Mouse (Mus musculus): ENCODE data around the gene Rbbp4. TPM values are rescaled to one million over a fixed set of nuclear protein-coding genes. Genes with fewer than 3 reads are reported as not detected.

The Rbbp4 gene
- total and polyA plus RNA-seq, 2 experiments from 2014 or later, result 83.2 to 234 TPM

GRCm38 (mm10) chr4:129282786-129283185, 52.4 kb downstream of the Rbbp4 start:
- H3K27me3 ChIP-seq (ENCODE audit: insufficient read depth, low read length), result no peaks in the 10 kb centered on the region
- no peak for ATAC-seq
- no peak overlapping the region for H3K27ac ChIP-seq
- H3K4me2 ChIP-seq (ENCODE audit: low read depth, low read length), result no peak overlapping the region
- no peak for DNase-seq (ENCODE audit: low spot score)
- 68% methylated on average over 5 of the region's 5 CpGs for WGBS
- TF ChIP-seq CTCF (IDR thresholded peaks at IDR 0.05; ENCODE audit: low read depth), result no peak
- no peaks in the 10 kb centered on the region for H3K36me3 ChIP-seq (ENCODE audit: insufficient read depth, low read length)
- H3K4me1 ChIP-seq (ENCODE audit: insufficient read depth, low read length), result peaks cover 3% of the 10 kb centered on the region; the same call in 1 of the 2 replicates
- H3K4me3 ChIP-seq (ENCODE audit: low read length), result no peak overlapping the region
- H3K9ac ChIP-seq (replicated peaks; ENCODE audit: low read length), result no peak overlapping the region
- no peaks in the 10 kb centered on the region for H3K9me3 ChIP-seq (ENCODE audit: low read length)

GRCm38 (mm10) chr4:129276453-129276865, 58.7 kb downstream of the Rbbp4 start:
- H3K9ac ChIP-seq (replicated peaks; ENCODE audit: low read length), result no peak overlapping the region
- no peaks in the 10 kb centered on the region for H3K36me3 ChIP-seq (ENCODE audit: insufficient read depth, low read length)
- H3K4me2 ChIP-seq (ENCODE audit: low read depth, low read length), result no peak overlapping the region
- H3K4me1 ChIP-seq (ENCODE audit: insufficient read depth, low read length), result 0 out of 2 replicates have a peak, but pooled peaks cover 3% of the 10 kb centered on the region
- no peak overlapping the region for H3K4me3 ChIP-seq (ENCODE audit: low read length)
- no peaks in the 10 kb centered on the region for H3K9me3 ChIP-seq (ENCODE audit: low read length)
- DNase-seq (ENCODE audit: low spot score) (peak; percentile 95), ATAC-seq (peak; percentile 73)
- WGBS, result 2% methylated on average over 18 of the region's 18 CpGs
- peak; percentile 100 for TF ChIP-seq CTCF (IDR thresholded peaks at IDR 0.05; ENCODE audit: low read depth)
- H3K27ac ChIP-seq, result no peak overlapping the region
- no peaks in the 10 kb centered on the region for H3K27me3 ChIP-seq (ENCODE audit: insufficient read depth, low read length)

GRCm38 (mm10) chr4:129272756-129273046, 62.5 kb downstream of the Rbbp4 start:
- Histone ChIP-seq H3K4me3 (ENCODE audit: low read length) (no peak overlapping the region), H3K4me2 (ENCODE audit: low read depth, low read length) (no peak overlapping the region), H3K4me1 (ENCODE audit: insufficient read depth, low read length) (0 out of 2 replicates have a peak, but pooled peaks cover 3% of the 10 kb centered on the region), H3K9ac (replicated peaks; ENCODE audit: low read length) (no peak overlapping the region), H3K36me3 (ENCODE audit: insufficient read depth, low read length) (no peaks in the 10 kb centered on the region), H3K9me3 (ENCODE audit: low read length) (no peaks in the 10 kb centered on the region), H3K27ac (no peak overlapping the region), H3K27me3 (ENCODE audit: insufficient read depth, low read length) (no peaks in the 10 kb centered on the region)
- DNase-seq (ENCODE audit: low spot score) (peak; percentile 80), ATAC-seq (no peak)
- 30% methylated on average over 5 of the region's 5 CpGs for WGBS
- TF ChIP-seq CTCF (IDR thresholded peaks at IDR 0.05; ENCODE audit: low read depth), result peak; percentile 59

DNA sequence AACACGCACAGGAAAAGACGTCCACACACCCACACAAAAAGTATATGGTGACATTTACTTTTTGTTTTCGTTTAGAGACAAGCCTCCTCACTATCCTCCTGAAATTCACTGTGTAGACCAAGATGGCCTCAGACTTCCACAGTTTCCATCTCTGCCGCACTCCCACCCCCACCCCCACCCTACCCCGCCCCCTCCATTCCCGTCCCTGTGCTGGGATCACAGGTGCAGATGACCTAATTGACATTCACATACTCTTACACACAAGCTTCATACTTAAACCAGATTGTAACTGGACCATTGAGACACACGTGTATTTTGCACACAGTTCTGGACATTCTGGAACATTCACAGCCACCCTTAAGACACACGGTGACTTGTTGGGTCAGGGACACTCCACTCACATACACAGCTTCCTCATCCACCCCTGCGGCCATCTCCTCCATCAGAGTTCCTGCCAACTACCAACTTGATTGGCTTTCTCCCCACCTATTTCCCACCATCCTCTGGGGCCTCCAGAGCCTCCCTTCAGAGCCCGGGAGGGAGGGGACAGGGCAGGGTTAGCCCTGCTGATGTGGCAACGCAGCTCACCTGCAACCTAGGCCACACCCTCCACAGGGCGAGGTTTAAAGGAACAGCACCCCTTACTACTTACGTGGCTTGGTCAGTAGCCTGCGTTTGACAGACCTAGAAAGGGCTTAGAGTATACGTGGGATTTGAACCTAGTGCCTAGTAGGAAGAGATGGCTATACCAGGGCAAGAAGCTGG, 63.0 kb downstream of the Rbbp4 start:
- Histone ChIP-seq H3K27ac (no peak overlapping the region), H3K4me3 (ENCODE audit: low read length) (no peak overlapping the region), H3K36me3 (ENCODE audit: insufficient read depth, low read length) (no peaks in the 10 kb centered on the region), H3K4me2 (ENCODE audit: low read depth, low read length) (no peak overlapping the region), H3K9me3 (ENCODE audit: low read length) (no peaks in the 10 kb centered on the region), H3K27me3 (ENCODE audit: insufficient read depth, low read length) (no peaks in the 10 kb centered on the region), H3K9ac (replicated peaks; ENCODE audit: low read length) (no peak overlapping the region), H3K4me1 (ENCODE audit: insufficient read depth, low read length) (0 out of 2 replicates have a peak, but pooled peaks cover 3% of the 10 kb centered on the region)
- ATAC-seq (no peak), DNase-seq (ENCODE audit: low spot score) (no peak)
- WGBS, result 30% methylated on average over 15 of the region's 15 CpGs
- no peak for TF ChIP-seq CTCF (IDR thresholded peaks at IDR 0.05; ENCODE audit: low read depth)

- H3K4me1 ChIP-seq (ENCODE audit: insufficient read depth, low read length), result 0 out of 2 replicates have a peak, but pooled peaks cover 3% of the 10 kb centered on the region
- no peak overlapping the region for H3K4me3 ChIP-seq (ENCODE audit: low read length)
- no peak for DNase-seq (ENCODE audit: low spot score)
- no peak overlapping the region for H3K4me2 ChIP-seq (ENCODE audit: low read depth, low read length)
- no peaks in the 10 kb centered on the region for H3K9me3 ChIP-seq (ENCODE audit: low read length)
- H3K27ac ChIP-seq, result no peak overlapping the region
- no peaks in the 10 kb centered on the region for H3K27me3 ChIP-seq (ENCODE audit: insufficient read depth, low read length)
- no peaks in the 10 kb centered on the region for H3K36me3 ChIP-seq (ENCODE audit: insufficient read depth, low read length)
- no peak overlapping the region for H3K9ac ChIP-seq (replicated peaks; ENCODE audit: low read length)
- 64% methylated on average over 1 of the region's 1 CpGs for WGBS
- no peak for TF ChIP-seq CTCF (IDR thresholded peaks at IDR 0.05; ENCODE audit: low read depth)
- ATAC-seq, result no peak
Measured at GRCm38 (mm10) chr4:129268698-129269097, 66.5 kb downstream of the Rbbp4 start.

GRCm38 (mm10) chr4:129266821-129267220, 68.3 kb downstream of the Rbbp4 start:
- ATAC-seq, result no peak
- no peaks in the 10 kb centered on the region for H3K36me3 ChIP-seq (ENCODE audit: insufficient read depth, low read length)
- 63% methylated on average over 5 of the region's 5 CpGs for WGBS
- H3K9me3 ChIP-seq (ENCODE audit: low read length), result no peaks in the 10 kb centered on the region
- no peak overlapping the region for H3K9ac ChIP-seq (replicated peaks; ENCODE audit: low read length)
- no peaks in the 10 kb centered on the region for H3K4me1 ChIP-seq (ENCODE audit: insufficient read depth, low read length)
- TF ChIP-seq CTCF (IDR thresholded peaks at IDR 0.05; ENCODE audit: low read depth), result no peak
- DNase-seq (ENCODE audit: low spot score), result no peak
- H3K4me2 ChIP-seq (ENCODE audit: low read depth, low read length), result no peak overlapping the region
- no peak overlapping the region for H3K4me3 ChIP-seq (ENCODE audit: low read length)
- no peaks in the 10 kb centered on the region for H3K27me3 ChIP-seq (ENCODE audit: insufficient read depth, low read length)
- H3K27ac ChIP-seq, result no peak overlapping the region

DNA sequence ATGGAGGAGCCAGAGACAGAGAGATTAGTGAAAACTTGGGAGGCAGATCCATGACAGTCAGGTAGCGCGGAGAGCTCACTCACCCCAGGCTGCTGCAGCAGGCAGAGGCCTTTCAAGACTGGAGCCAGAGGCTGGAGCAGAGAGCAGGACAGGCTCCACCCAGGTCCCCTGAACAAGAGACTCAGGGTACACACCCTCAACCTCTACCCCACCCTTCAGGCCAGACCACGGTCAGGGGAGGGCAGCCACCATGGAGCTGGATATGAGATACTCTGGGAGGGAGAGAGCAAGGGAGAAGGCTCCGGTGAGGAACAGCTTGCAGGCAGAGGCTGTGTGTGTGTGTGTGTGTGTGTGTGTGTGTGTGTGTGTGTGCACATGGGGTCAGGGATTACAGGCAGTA, 69.0 kb downstream of the Rbbp4 start:
- no peaks in the 10 kb centered on the region for H3K4me1 ChIP-seq (ENCODE audit: insufficient read depth, low read length)
- no peak overlapping the region for H3K27ac ChIP-seq
- no peak overlapping the region for H3K4me3 ChIP-seq (ENCODE audit: low read length)
- no peaks in the 10 kb centered on the region for H3K36me3 ChIP-seq (ENCODE audit: insufficient read depth, low read length)
- no peaks in the 10 kb centered on the region for H3K27me3 ChIP-seq (ENCODE audit: insufficient read depth, low read length)
- TF ChIP-seq CTCF (IDR thresholded peaks at IDR 0.05; ENCODE audit: low read depth), result no peak
- no peaks in the 10 kb centered on the region for H3K9me3 ChIP-seq (ENCODE audit: low read length)
- no peak for ATAC-seq
- no peak overlapping the region for H3K4me2 ChIP-seq (ENCODE audit: low read depth, low read length)
- WGBS, result 85% methylated on average over 4 of the region's 4 CpGs
- no peak overlapping the region for H3K9ac ChIP-seq (replicated peaks; ENCODE audit: low read length)
- DNase-seq (ENCODE audit: low spot score), result no peak

All from hindbrain, postnatal 0 days (tissue).